Mouse (Mus musculus): ENCODE measurements around the gene Vtcn1. TPM values are rescaled to one million over a fixed set of nuclear protein-coding genes. Genes with fewer than 3 reads are reported as not detected.
"Not testable (repeated sequence)": the region's sequence is repeated elsewhere in the genome, so short reads cannot be mapped to it uniquely, and the experiment has no call there.

Gene Vtcn1
- polyA plus RNA-seq, 1 experiment from 2014 or later = not detected

GRCm38 (mm10) chr3:100798872-100799422, 26.3 kb upstream of the Vtcn1 start:
- Histone ChIP-seq H3K36me3 (ENCODE audit: control insufficient read depth, insufficient read depth, low read length) (no peaks in the 10 kb centered on the region), H3K4me2 (ENCODE audit: low read length) (no peak overlapping the region), H3K4me3 (replicated peaks; ENCODE audit: low read depth, low read length) (no peak overlapping the region), H3K27me3 (ENCODE audit: control insufficient read depth, insufficient read depth, low read length) (no peaks in the 10 kb centered on the region), H3K27ac (replicated peaks; ENCODE audit: low read depth, low read length) (no peak overlapping the region), H3K9me3 (ENCODE audit: control insufficient read depth, low read length) (no peaks in the 10 kb centered on the region), H3K4me1 (ENCODE audit: control insufficient read depth, insufficient read depth, low read length) (no peaks in the 10 kb centered on the region), H3K9ac (replicated peaks; ENCODE audit: low read length) (no peak overlapping the region)
- ATAC-seq (ENCODE audit: low FRiP score, low TSS enrichment) = no peak
- WGBS = 97% methylated on average over 3 of the region's 3 CpGs
- DNase-seq = no peak

GRCm38 (mm10) chr3:100804975-100805374, 20.3 kb upstream of the Vtcn1 start:
- no peaks in the 10 kb centered on the region for H3K27me3 ChIP-seq (ENCODE audit: control insufficient read depth, insufficient read depth, low read length)
- 92% methylated on average over 1 of the region's 1 CpGs for WGBS
- DNase-seq (no peak), ATAC-seq (ENCODE audit: low FRiP score, low TSS enrichment) (no peak)
- H3K36me3 ChIP-seq (ENCODE audit: control insufficient read depth, insufficient read depth, low read length) = no peaks in the 10 kb centered on the region
- H3K9me3 ChIP-seq (ENCODE audit: control insufficient read depth, low read length) = no peaks in the 10 kb centered on the region
- H3K9ac ChIP-seq (replicated peaks; ENCODE audit: low read length) = no peak overlapping the region
- no peak overlapping the region for H3K4me3 ChIP-seq (replicated peaks; ENCODE audit: low read depth, low read length)
- no peak overlapping the region for H3K4me2 ChIP-seq (ENCODE audit: low read length)
- no peak overlapping the region for H3K27ac ChIP-seq (replicated peaks; ENCODE audit: low read depth, low read length)
- H3K4me1 ChIP-seq (ENCODE audit: control insufficient read depth, insufficient read depth, low read length) = no peaks in the 10 kb centered on the region

DNA sequence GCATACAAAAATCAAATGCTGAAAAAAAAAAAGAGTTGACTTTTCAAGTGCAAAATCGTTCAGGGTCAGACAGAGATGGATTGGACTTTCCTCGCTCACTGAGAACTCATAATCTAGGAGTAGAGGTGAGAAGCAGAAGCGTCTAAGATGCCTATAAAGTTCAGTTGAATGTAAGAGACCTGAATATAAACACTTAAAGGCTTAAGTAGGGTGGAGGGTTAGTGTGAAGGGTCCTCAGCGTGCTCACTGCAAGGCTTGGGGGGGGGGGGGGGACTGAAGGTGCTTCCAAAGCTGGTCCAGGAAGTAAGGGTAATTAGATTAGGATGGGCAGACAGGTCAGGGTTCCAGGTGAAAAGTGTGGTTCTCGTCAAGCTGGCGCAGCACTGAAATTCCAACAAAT, 19.3 kb upstream of the Vtcn1 start:
- 82% methylated on average over 6 of the region's 6 CpGs for WGBS
- Histone ChIP-seq H3K9ac (replicated peaks; ENCODE audit: low read length) (no peak overlapping the region), H3K4me1 (ENCODE audit: control insufficient read depth, insufficient read depth, low read length) (no peaks in the 10 kb centered on the region), H3K27me3 (ENCODE audit: control insufficient read depth, insufficient read depth, low read length) (no peaks in the 10 kb centered on the region), H3K4me3 (replicated peaks; ENCODE audit: low read depth, low read length) (no peak overlapping the region), H3K27ac (replicated peaks; ENCODE audit: low read depth, low read length) (no peak overlapping the region), H3K9me3 (ENCODE audit: control insufficient read depth, low read length) (no peaks in the 10 kb centered on the region), H3K4me2 (ENCODE audit: low read length) (no peak overlapping the region), H3K36me3 (ENCODE audit: control insufficient read depth, insufficient read depth, low read length) (no peaks in the 10 kb centered on the region)
- DNase-seq = no peak
- ATAC-seq (ENCODE audit: low FRiP score, low TSS enrichment) = no peak

- ATAC-seq (ENCODE audit: low FRiP score, low TSS enrichment) (no peak), DNase-seq (no peak)
- no peak overlapping the region for H3K4me3 ChIP-seq (replicated peaks; ENCODE audit: low read depth, low read length)
- H3K9ac ChIP-seq (replicated peaks; ENCODE audit: low read length) = no peak overlapping the region
- no peaks in the 10 kb centered on the region for H3K4me1 ChIP-seq (ENCODE audit: control insufficient read depth, insufficient read depth, low read length)
- no peak overlapping the region for H3K4me2 ChIP-seq (ENCODE audit: low read length)
- no peak overlapping the region for H3K27ac ChIP-seq (replicated peaks; ENCODE audit: low read depth, low read length)
- H3K9me3 ChIP-seq (ENCODE audit: control insufficient read depth, low read length) = no peaks in the 10 kb centered on the region
- WGBS = 87% methylated on average over 2 of the region's 2 CpGs
- no peaks in the 10 kb centered on the region for H3K36me3 ChIP-seq (ENCODE audit: control insufficient read depth, insufficient read depth, low read length)
- H3K27me3 ChIP-seq (ENCODE audit: control insufficient read depth, insufficient read depth, low read length) = no peaks in the 10 kb centered on the region
These were observed 14.8 kb upstream of the Vtcn1 start for GRCm38 (mm10) chr3:100810461-100810860.

GRCm38 (mm10) chr3:100811836-100812235, 13.4 kb upstream of the Vtcn1 start:
- H3K4me3 ChIP-seq (replicated peaks; ENCODE audit: low read depth, low read length) = no peak overlapping the region
- H3K4me2 ChIP-seq (ENCODE audit: low read length) = no peak overlapping the region
- no peaks in the 10 kb centered on the region for H3K36me3 ChIP-seq (ENCODE audit: control insufficient read depth, insufficient read depth, low read length)
- H3K27me3 ChIP-seq (ENCODE audit: control insufficient read depth, insufficient read depth, low read length) = no peaks in the 10 kb centered on the region
- ATAC-seq (ENCODE audit: low FRiP score, low TSS enrichment) (no peak), DNase-seq (no peak)
- no peaks in the 10 kb centered on the region for H3K4me1 ChIP-seq (ENCODE audit: control insufficient read depth, insufficient read depth, low read length)
- no peak overlapping the region for H3K9ac ChIP-seq (replicated peaks; ENCODE audit: low read length)
- no peaks in the 10 kb centered on the region for H3K9me3 ChIP-seq (ENCODE audit: control insufficient read depth, low read length)
- 92% methylated on average over 2 of the region's 2 CpGs for WGBS
- no peak overlapping the region for H3K27ac ChIP-seq (replicated peaks; ENCODE audit: low read depth, low read length)

GRCm38 (mm10) chr3:100815490-100815889, 9.8 kb upstream of the Vtcn1 start:
- not testable (repeated sequence) for H3K27me3 ChIP-seq (ENCODE audit: control insufficient read depth, insufficient read depth, low read length); ATAC-seq (ENCODE audit: low FRiP score, low TSS enrichment)
- WGBS = 65% methylated on average over 1 of the region's 1 CpGs

DNA sequence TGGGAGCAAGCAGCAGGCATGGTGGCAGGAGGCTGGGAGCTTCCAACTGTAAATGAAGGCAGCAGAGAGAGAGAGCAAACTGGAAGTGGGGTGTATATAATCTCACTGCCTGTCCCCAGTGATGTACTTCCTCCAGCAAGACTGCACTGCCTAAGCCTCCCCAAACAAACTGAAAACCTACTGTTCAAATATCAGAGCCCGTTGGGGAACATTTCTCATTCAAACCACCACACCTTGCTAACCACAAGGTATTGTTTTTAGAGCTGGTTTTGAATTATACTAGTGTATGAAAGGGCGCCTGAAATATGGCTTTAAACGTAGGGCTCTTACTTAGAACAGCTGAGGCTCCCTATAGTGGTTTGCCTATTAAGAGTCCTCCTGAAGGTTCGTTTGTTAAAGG, 6.5 kb upstream of the Vtcn1 start:
- WGBS = 85% methylated on average over 4 of the region's 4 CpGs
- no peaks in the 10 kb centered on the region for H3K4me1 ChIP-seq (ENCODE audit: control insufficient read depth, insufficient read depth, low read length)
- no peak overlapping the region for H3K4me3 ChIP-seq (replicated peaks; ENCODE audit: low read depth, low read length)
- H3K27ac ChIP-seq (replicated peaks; ENCODE audit: low read depth, low read length) = no peak overlapping the region
- no peak overlapping the region for H3K4me2 ChIP-seq (ENCODE audit: low read length)
- H3K9me3 ChIP-seq (ENCODE audit: control insufficient read depth, low read length) = no peaks in the 10 kb centered on the region
- no peaks in the 10 kb centered on the region for H3K27me3 ChIP-seq (ENCODE audit: control insufficient read depth, insufficient read depth, low read length)
- ATAC-seq (ENCODE audit: low FRiP score, low TSS enrichment) (no peak), DNase-seq (no peak)
- no peak overlapping the region for H3K9ac ChIP-seq (replicated peaks; ENCODE audit: low read length)
- H3K36me3 ChIP-seq (ENCODE audit: control insufficient read depth, insufficient read depth, low read length) = no peaks in the 10 kb centered on the region

More at GRCm38 (mm10) chr3:100815490-100815889, 9.8 kb upstream of the Vtcn1 start:
- H3K4me1 ChIP-seq (ENCODE audit: control insufficient read depth, insufficient read depth, low read length); H3K4me3 ChIP-seq (replicated peaks; ENCODE audit: low read depth, low read length); H3K9ac ChIP-seq (replicated peaks; ENCODE audit: low read length); H3K36me3 ChIP-seq (ENCODE audit: control insufficient read depth, insufficient read depth, low read length); H3K4me2 ChIP-seq (ENCODE audit: low read length); H3K9me3 ChIP-seq (ENCODE audit: control insufficient read depth, low read length); H3K27ac ChIP-seq (replicated peaks; ENCODE audit: low read depth, low read length); DNase-seq: not testable (repeated sequence)

DNA sequence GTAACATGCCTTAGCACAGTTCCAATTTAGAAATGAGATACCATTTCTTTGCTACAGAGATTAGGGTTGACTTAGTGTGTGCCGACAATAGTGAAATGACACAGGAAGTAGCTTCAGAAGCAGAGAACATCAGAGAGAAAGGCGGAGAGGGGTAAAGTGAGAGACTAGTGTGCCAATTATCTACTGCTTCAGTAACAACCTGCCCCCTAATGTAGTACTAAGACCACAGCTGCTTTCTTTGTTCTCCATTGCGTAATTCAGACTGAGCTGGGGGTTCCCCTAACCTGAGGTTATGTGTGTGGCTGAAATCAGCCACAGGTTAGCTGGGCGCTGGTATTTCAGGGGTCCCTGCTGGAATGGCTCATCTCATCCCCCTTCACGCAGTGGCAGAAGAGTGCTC, 5.7 kb upstream of the Vtcn1 start:
- 97% methylated on average over 5 of the region's 5 CpGs for WGBS
- ATAC-seq (ENCODE audit: low FRiP score, low TSS enrichment) = no peak
- H3K36me3 ChIP-seq (ENCODE audit: control insufficient read depth, insufficient read depth, low read length) = no peaks in the 10 kb centered on the region

GRCm38 (mm10) chr3:100820852-100821251, 4.4 kb upstream of the Vtcn1 start:
- Histone ChIP-seq H3K27ac (replicated peaks; ENCODE audit: low read depth, low read length) (no peak overlapping the region; the same call in 1 of the 2 replicates), H3K36me3 (ENCODE audit: control insufficient read depth, insufficient read depth, low read length) (no peaks in the 10 kb centered on the region), H3K4me2 (ENCODE audit: low read length) (no peak overlapping the region), H3K9ac (replicated peaks; ENCODE audit: low read length) (no peak overlapping the region), H3K27me3 (ENCODE audit: control insufficient read depth, insufficient read depth, low read length) (no peaks in the 10 kb centered on the region), H3K4me3 (replicated peaks; ENCODE audit: low read depth, low read length) (no peak overlapping the region), H3K9me3 (ENCODE audit: control insufficient read depth, low read length) (no peaks in the 10 kb centered on the region), H3K4me1 (ENCODE audit: control insufficient read depth, insufficient read depth, low read length) (no peaks in the 10 kb centered on the region)
- WGBS = 61% methylated on average over 2 of the region's 2 CpGs
- ATAC-seq (ENCODE audit: low FRiP score, low TSS enrichment) (no peak), DNase-seq (no peak)

More for the DNA sequence above, 5.7 kb upstream of the Vtcn1 start:
- DNase-seq = no peak
- Histone ChIP-seq H3K9me3 (ENCODE audit: control insufficient read depth, low read length) (no peaks in the 10 kb centered on the region), H3K27me3 (ENCODE audit: control insufficient read depth, insufficient read depth, low read length) (no peaks in the 10 kb centered on the region), H3K4me3 (replicated peaks; ENCODE audit: low read depth, low read length) (no peak overlapping the region), H3K9ac (replicated peaks; ENCODE audit: low read length) (no peak overlapping the region), H3K27ac (replicated peaks; ENCODE audit: low read depth, low read length) (no peak overlapping the region), H3K4me1 (ENCODE audit: control insufficient read depth, insufficient read depth, low read length) (no peaks in the 10 kb centered on the region), H3K4me2 (ENCODE audit: low read length) (no peak overlapping the region)

Measured in midbrain, embryonic 14.5 days (tissue).